Mouse (Mus musculus) liver (tissue): ENCODE data around the gene Lpp.

ENCODE experiments used
- DNase-seq: peaks from one replicate; pipeline ENCODE4 v3.0.0-alpha.2; 2020; ENCODE audit warnings: mixed read lengths

The Lpp gene

GRCm38 (mm10) chr16:24740714-24741113, 347.4 kb downstream of the Lpp start:
- no peak for DNase-seq

GRCm38 (mm10) chr16:24749816-24750215, 356.5 kb downstream of the Lpp start:
- no peak for DNase-seq

GRCm38 (mm10) chr16:24756141-24756540, 362.8 kb downstream of the Lpp start:
- DNase-seq, result no peak

- no peak for DNase-seq
Measured at GRCm38 (mm10) chr16:24766051-24766450, 372.7 kb downstream of the Lpp start.

- no peak for DNase-seq
Measured at GRCm38 (mm10) chr16:24766596-24766995, 373.3 kb downstream of the Lpp start.

GRCm38 (mm10) chr16:24777053-24777452, 383.7 kb downstream of the Lpp start:
- DNase-seq, result no peak

GRCm38 (mm10) chr16:24778432-24779274, 385.3 kb downstream of the Lpp start:
- no peak for DNase-seq

- DNase-seq, result no peak
Measured at GRCm38 (mm10) chr16:24780545-24780944, 387.2 kb downstream of the Lpp start.

GRCm38 (mm10) chr16:24781922-24782321, 388.6 kb downstream of the Lpp start:
- DNase-seq, result no peak

GRCm38 (mm10) chr16:24785651-24786050, 392.3 kb downstream of the Lpp start:
- DNase-seq, result no peak

GRCm38 (mm10) chr16:24788973-24789372, 395.7 kb downstream of the Lpp start:
- no peak for DNase-seq

GRCm38 (mm10) chr16:24791387-24791786, 398.1 kb downstream of the Lpp start:
- no peak for DNase-seq

- no peak for DNase-seq
Measured at GRCm38 (mm10) chr16:24791984-24792383, 398.7 kb downstream of the Lpp start.

GRCm38 (mm10) chr16:24792836-24793235, 399.5 kb downstream of the Lpp start:
- DNase-seq, result no peak

- no peak for DNase-seq
Measured at GRCm38 (mm10) chr16:24794665-24795064, 401.4 kb downstream of the Lpp start.

GRCm38 (mm10) chr16:24801355-24801754, 408.0 kb downstream of the Lpp start:
- no peak for DNase-seq

GRCm38 (mm10) chr16:24801780-24802179, 408.5 kb downstream of the Lpp start:
- no peak for DNase-seq

GRCm38 (mm10) chr16:24806093-24806492, 412.8 kb downstream of the Lpp start:
- DNase-seq, result no peak

GRCm38 (mm10) chr16:24807565-24807964, 414.3 kb downstream of the Lpp start:
- no peak for DNase-seq

GRCm38 (mm10) chr16:24809811-24810210, 416.5 kb downstream of the Lpp start:
- no peak for DNase-seq

GRCm38 (mm10) chr16:24816621-24817020, 423.3 kb downstream of the Lpp start:
- no peak for DNase-seq

- DNase-seq, result no peak
Measured at GRCm38 (mm10) chr16:24817381-24817780, 424.1 kb downstream of the Lpp start.

GRCm38 (mm10) chr16:24819127-24819526, 425.8 kb downstream of the Lpp start:
- DNase-seq, result no peak

- no peak for DNase-seq
Measured at GRCm38 (mm10) chr16:24822182-24822875, 429.0 kb downstream of the Lpp start.
